In genomic region chr11:117989241-117989640, GRCm38 (mm10) we compare ENCODE assay signal across 14 mouse cellular contexts. TPM values are rescaled to one million over a fixed set of nuclear protein-coding genes. Genes with fewer than 3 reads are reported as not detected.
DNase-seq lines count a peak whose midpoint lies in the region; ATAC-seq and TF ChIP-seq lines count a peak whose summit lies in the region.
"Had no signal": no experiment of that assay in that cellular context is flagged by ENCODE, and none has a peak within 500 bp of the region (broad histone marks: within the 10 kb centered on the region; RNA-seq: fewer than 3 reads in every experiment).

No protein-coding gene starts in this region.

- no peaks in the 10 kb centered on the region for H3K36me3 ChIP-seq in heart, embryonic 13.5 days
- no peaks in the 10 kb centered on the region for H3K36me3 ChIP-seq in stomach, embryonic 16.5 days (ENCODE audit: control insufficient read depth, insufficient read depth, low read length)
- no peaks in the 10 kb centered on the region for H3K36me3 ChIP-seq in stomach, postnatal 0 days (ENCODE audit: control insufficient read depth, insufficient read depth, low read length)
- no peaks in the 10 kb centered on the region for H3K36me3 ChIP-seq in liver, embryonic 14.5 days (replicated peaks; ENCODE audit: control insufficient read depth, insufficient read depth, low read depth)
- H3K36me3 ChIP-seq: hindbrain, embryonic 10.5 days had no signal

- WGBS in heart, embryonic 13.5 days, result 89% methylated on average over 4 of the region's 4 CpGs
- 87% methylated on average over 4 of the region's 4 CpGs for WGBS in stomach, embryonic 16.5 days
- 78% methylated on average over 4 of the region's 4 CpGs for WGBS in stomach, postnatal 0 days
- WGBS in liver, embryonic 14.5 days (ENCODE audit: insufficient replicate concordance), result 61% methylated on average over 4 of the region's 4 CpGs

- no peaks in the 10 kb centered on the region for H3K27me3 ChIP-seq in heart, embryonic 13.5 days (replicated peaks)
- no peaks in the 10 kb centered on the region for H3K27me3 ChIP-seq in stomach, embryonic 16.5 days (ENCODE audit: control insufficient read depth, insufficient read depth, low read length)
- no peaks in the 10 kb centered on the region for H3K27me3 ChIP-seq in stomach, postnatal 0 days (ENCODE audit: control insufficient read depth, insufficient read depth, low read length)
- no peaks in the 10 kb centered on the region for H3K27me3 ChIP-seq in liver, embryonic 14.5 days (ENCODE audit: control insufficient read depth, insufficient read depth, low read length)

- no peak overlapping the region for H3K4me3 ChIP-seq in heart, embryonic 13.5 days
- no peak overlapping the region for H3K4me3 ChIP-seq in stomach, embryonic 16.5 days (replicated peaks; ENCODE audit: low read length)
- H3K4me3 ChIP-seq in stomach, postnatal 0 days (ENCODE audit: low read depth, low read length), result no peak overlapping the region
- no peak overlapping the region for H3K4me3 ChIP-seq in liver, embryonic 14.5 days (ENCODE audit: insufficient read depth in 1 of 2, low read depth in 2 of 2, low read length in 2 of 2)
- H3K4me3 ChIP-seq: hindbrain, embryonic 10.5 days had no signal

- TF ChIP-seq EP300 in stomach, postnatal 0 days (optimal IDR thresholded peaks at IDR 0.05), result no peak
- no peak for TF ChIP-seq EP300 in liver, embryonic 14.5 days (IDR thresholded peaks at IDR 0.05; ENCODE audit: low read depth)

- ATAC-seq in heart, embryonic 13.5 days (ENCODE audit: extremely low read depth, insufficient number of reproducible peaks, low FRiP score, low TSS enrichment), result no peak
- ATAC-seq in stomach, embryonic 16.5 days (ENCODE audit: insufficient read depth, low FRiP score), result no peak
- no peak for ATAC-seq in stomach, postnatal 0 days (ENCODE audit: low FRiP score, low TSS enrichment)
- no peak for ATAC-seq in liver, embryonic 14.5 days (ENCODE audit: insufficient read depth)
- no peak for ATAC-seq in granulocyte monocyte progenitor cell, adult 5-6 weeks (replicated peaks; ENCODE audit: poor library complexity, severe bottlenecking)

- no peaks in the 10 kb centered on the region for H3K9me3 ChIP-seq in heart, embryonic 13.5 days
- no peaks in the 10 kb centered on the region for H3K9me3 ChIP-seq in stomach, embryonic 16.5 days (replicated peaks; ENCODE audit: control insufficient read depth, low read length)
- no peaks in the 10 kb centered on the region for H3K9me3 ChIP-seq in stomach, postnatal 0 days (ENCODE audit: control insufficient read depth, low read length)
- no peaks in the 10 kb centered on the region for H3K9me3 ChIP-seq in liver, embryonic 14.5 days (ENCODE audit: control insufficient read depth, low read length)
- H3K9me3 ChIP-seq: hindbrain, embryonic 10.5 days had no signal

- H3K9ac ChIP-seq in heart, embryonic 13.5 days, result peak overlapping the region; percentile 28; the same call in 1 of the 2 replicates
- H3K9ac ChIP-seq in stomach, embryonic 16.5 days (ENCODE audit: low read length), result 0 out of 2 replicates have a peak overlapping the region, but pooled peaks have one; percentile 2
- H3K9ac ChIP-seq in stomach, postnatal 0 days (ENCODE audit: low read length), result no peak overlapping the region
- H3K9ac ChIP-seq in liver, embryonic 14.5 days (replicated peaks), result no peak overlapping the region; the same call in 1 of the 2 replicates
- H3K9ac ChIP-seq: lung, embryonic 14.5 days had no signal

- no peak overlapping the region for H3K27ac ChIP-seq in heart, embryonic 13.5 days (replicated peaks)
- no peak overlapping the region for H3K27ac ChIP-seq in stomach, embryonic 16.5 days (ENCODE audit: low read length)
- H3K27ac ChIP-seq in stomach, postnatal 0 days (replicated peaks), result no peak overlapping the region
- H3K27ac ChIP-seq in liver, embryonic 14.5 days, result no peak overlapping the region; the same call in 1 of the 2 replicates
- H3K27ac ChIP-seq: hindbrain, embryonic 10.5 days had no signal

- DNase-seq in heart, postnatal 36 days, result no peak
- DNase-seq in stomach, postnatal 0 days (ENCODE audit: low spot score), result no peak
- no peak for DNase-seq in liver, embryonic 14.5 days (ENCODE audit: low read depth in 3 of 3, low spot score in 3 of 3)
- DNase-seq in right cerebral cortex, adult 18-20 months, result no peak
- DNase-seq: cerebellum, postnatal 14 days; gastrocnemius, postnatal 36 days; kidney, adult 18-20 months; kidney, postnatal 25 days; thymus, postnatal 36 days had no signal

- H3K4me1 ChIP-seq in heart, embryonic 13.5 days, result peaks cover 76% of the 10 kb centered on the region
- H3K4me1 ChIP-seq in stomach, embryonic 16.5 days (ENCODE audit: control insufficient read depth, insufficient read depth, low read length), result peaks cover 49% of the 10 kb centered on the region
- H3K4me1 ChIP-seq in stomach, postnatal 0 days (replicated peaks; ENCODE audit: control insufficient read depth, insufficient read depth), result peaks cover 20% of the 10 kb centered on the region
- peaks cover 30 to 64% of the 10 kb centered on the region in 2 experiments for H3K4me1 ChIP-seq in liver, embryonic 14.5 days (replicated peaks; ENCODE audit: control insufficient read depth in 2 of 2, insufficient read depth in 2 of 2, low read length in 1 of 2)

- no peak overlapping the region for H3K4me2 ChIP-seq in heart, embryonic 13.5 days
- H3K4me2 ChIP-seq in stomach, embryonic 16.5 days (ENCODE audit: low read depth, low read length), result no peak overlapping the region
- no peak overlapping the region for H3K4me2 ChIP-seq in stomach, postnatal 0 days (replicated peaks; ENCODE audit: low read depth)
- peak overlapping the region; percentile 95 for H3K4me2 ChIP-seq in liver, embryonic 14.5 days (ENCODE audit: low read depth)
- H3K4me2 ChIP-seq: lung, embryonic 14.5 days had no signal

- intact Hi-C loops in heart, postnatal 36 days (cut with DNase I), result no loop called here

- no peak for TF ChIP-seq CTCF in stomach, postnatal 0 days (IDR thresholded peaks at IDR 0.05; ENCODE audit: low read depth)
- no peak for TF ChIP-seq CTCF in liver, embryonic 14.5 days (IDR thresholded peaks at IDR 0.05; ENCODE audit: low read depth)

RNA-seq across cellular contexts. Expression of gene Pgs1, which starts 3.1 kb away (rescaled TPM):
- polyA plus RNA-seq in heart, embryonic 13.5 days (2015; fragmentation: Nextera tagmentation; extraction: Ambion mirVana), result 25.7 and 26.6 TPM in 2 replicates
- total RNA-seq in heart, postnatal 36 days (2021), result 10 to 100 TPM; 17.8 to 20.0 TPM
- polyA plus RNA-seq in stomach, embryonic 16.5 days (2015; fragmentation: Nextera tagmentation; extraction: Ambion mirVana), result 32.1 and 37.1 TPM in 2 replicates
- polyA plus RNA-seq in stomach, postnatal 0 days (2015; fragmentation: Nextera tagmentation; extraction: Ambion mirVana), result 28.7 and 29.4 TPM in 2 replicates
- polyA plus RNA-seq in liver, embryonic 14.5 days (2012; rRNA removed), result 11.9 and 12.9 TPM in 2 replicates
- polyA plus RNA-seq in liver, embryonic 14.5 days (2014; fragmentation: Nextera tagmentation; extraction: Ambion mirVana), result 11.2 and 12.1 TPM in 2 replicates
- 43.1 and 44.5 TPM in 2 replicates for total RNA-seq in granulocyte monocyte progenitor cell, adult 5-6 weeks (2014; fragmentation: Nextera tagmentation)
- 18.8 and 23.3 TPM in 2 replicates for total RNA-seq in granulocyte monocyte progenitor cell, adult 5-6 weeks (2017)

RNA-seq across cellular contexts. Expression of gene Socs3, which starts 19.4 kb away (rescaled TPM):
- 4.9 and 8.5 TPM in 2 replicates for polyA plus RNA-seq in heart, embryonic 13.5 days (2015; fragmentation: Nextera tagmentation; extraction: Ambion mirVana)
- total RNA-seq in heart, postnatal 36 days (2021), result 1 to 10 TPM; 3.4 to 3.8 TPM
- polyA plus RNA-seq in stomach, embryonic 16.5 days (2015; fragmentation: Nextera tagmentation; extraction: Ambion mirVana), result 16.1 and 17.4 TPM in 2 replicates
- polyA plus RNA-seq in stomach, postnatal 0 days (2015; fragmentation: Nextera tagmentation; extraction: Ambion mirVana), result 13.5 and 15.7 TPM in 2 replicates
- polyA plus RNA-seq in liver, embryonic 14.5 days (2012; rRNA removed), result 6.5 and 7.0 TPM in 2 replicates
- polyA plus RNA-seq in liver, embryonic 14.5 days (2014; fragmentation: Nextera tagmentation; extraction: Ambion mirVana), result 2.2 and 2.7 TPM in 2 replicates
- 0.41 TPM in 1 of 2 replicates, not detected in the other for total RNA-seq in granulocyte monocyte progenitor cell, adult 5-6 weeks (2014; fragmentation: Nextera tagmentation)
- 2.0 and 2.2 TPM in 2 replicates for total RNA-seq in granulocyte monocyte progenitor cell, adult 5-6 weeks (2017)

Comparison
In these comparisons a context has a peak if more than half of its experiments do, and no peak if none do; other contexts are left out.
1. H3K9ac ChIP-seq: peak in heart, embryonic 13.5 days (single experiment) and stomach, embryonic 16.5 days (single experiment); none in stomach, postnatal 0 days (single experiment) and liver, embryonic 14.5 days (single experiment).